Mouse (Mus musculus) limb, embryonic 15.5 days (tissue): Measurements from ENCODE around the gene Thap11. TPM values are rescaled to one million over a fixed set of nuclear protein-coding genes. Genes with fewer than 3 reads are reported as not detected.
A peak's percentile ranks its signal among the peaks of the same experiment; 100 is the strongest.
"Not testable (repeated sequence)": the region's sequence is repeated elsewhere in the genome, so short reads cannot be mapped to it uniquely, and the experiment has no call there.

ENCODE experiments used
- ATAC-seq: fragments of 200-750 bp; cut with Nextera tagmentation; 2 replicates; pipeline ENCODE4 v1.8.0; 2017; ENCODE audit warnings: low read depth, moderate TSS enrichment; ENCODE audit not compliant: insufficient number of reproducible peaks, low FRiP score, low TSS enrichment
- H3K27ac ChIP-seq: fragments of 300-500 bp; sonication (generic); 2 replicates; pipeline ENCODE4 v1.5.1; 2015; ENCODE audit warnings: moderate library complexity, mild to moderate bottlenecking, inconsistent platforms
- H3K27me3 ChIP-seq: fragments of 300-500 bp; sonication (generic); 2 replicates; pipeline ENCODE4 v1.6.1; 2015; ENCODE audit warnings: inconsistent platforms
- H3K36me3 ChIP-seq: fragments of 300-500 bp; sonication (generic); 2 replicates; pipeline ENCODE4 v1.6.1; 2015; ENCODE audit warnings: inconsistent platforms
- H3K4me1 ChIP-seq: fragments of 300-500 bp; sonication (generic); 2 replicates; pipeline ENCODE4 v1.6.1; 2015; ENCODE audit warnings: inconsistent platforms
- H3K4me2 ChIP-seq: fragments of 300-500 bp; sonication (generic); 2 replicates; pipeline ENCODE4 v1.6.1; 2015; ENCODE audit warnings: mild to moderate bottlenecking, inconsistent platforms
- H3K4me3 ChIP-seq: fragments of 300-500 bp; sonication (generic); 2 replicates; pipeline ENCODE4 v1.5.1; 2015; ENCODE audit warnings: mild to moderate bottlenecking, inconsistent platforms
- H3K9ac ChIP-seq: fragments of 300-500 bp; sonication (generic); 2 replicates; pipeline ENCODE4 v1.6.1; 2015; ENCODE audit warnings: inconsistent platforms
- H3K9me3 ChIP-seq: fragments of 300-500 bp; sonication (generic); 2 replicates; pipeline ENCODE4 v1.6.1; 2016; ENCODE audit warnings: inconsistent platforms
- WGBS: fragments of 180-500 bp; shearing (Covaris S2); methylation state at CpG from one replicate; pipeline ENCODE4 v1.1.7; 2015; 5-methylcytosine and 5-hydroxymethylcytosine counted together
- polyA plus RNA-seq: library from polyadenylated mRNA; unstranded; fragments of >200 nt; fragmentation: Nextera tagmentation; extraction: Ambion mirVana; gene quantifications from 2 replicates; pipeline ENCODE4 v1.2.1, GENCODE M21; 2015

Thap11 gene
- polyA plus RNA-seq, 1 experiment from 2014 or later, result 73.0 TPM

DNA sequence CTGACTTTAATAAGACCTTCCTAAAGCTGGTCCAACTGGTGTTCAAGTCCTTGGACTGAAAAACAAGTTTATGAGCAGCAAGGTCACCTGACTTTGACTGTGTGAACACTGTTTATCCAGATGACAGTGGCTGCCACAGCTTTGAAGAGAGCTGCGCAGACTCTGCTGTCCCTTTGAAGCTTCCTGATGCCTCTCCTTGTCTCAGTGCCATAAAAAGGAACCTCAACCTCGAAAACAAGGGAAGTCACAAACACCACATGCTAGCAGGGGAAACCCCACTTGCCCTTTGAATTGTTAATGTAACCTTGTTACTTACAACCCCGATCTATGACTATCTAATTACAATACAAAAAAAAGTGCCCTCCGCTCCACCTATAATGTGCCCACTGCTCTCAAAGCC is 29.4 kb upstream of the Thap11 start:
- ATAC-seq, result no peak

DNA sequence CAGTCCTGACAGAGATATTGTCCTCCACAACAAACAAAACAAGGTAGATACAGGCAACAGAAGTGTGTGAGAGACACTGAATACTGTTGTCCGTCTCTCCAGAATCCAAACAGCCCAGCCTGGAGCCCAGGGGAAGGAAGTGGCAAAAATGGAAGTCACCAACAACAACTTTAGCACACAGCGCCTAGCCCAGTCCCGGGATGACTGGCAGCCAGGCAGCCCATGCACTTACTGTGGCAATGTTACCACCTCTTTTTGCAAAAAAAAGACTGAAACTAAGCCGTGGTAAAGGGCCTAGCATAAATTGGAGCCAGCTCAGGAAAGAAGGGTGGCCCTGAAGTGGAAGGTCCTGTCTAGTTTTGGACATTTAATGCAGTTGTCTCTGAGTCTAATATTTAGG is 28.6 kb upstream of the Thap11 start:
- peaks cover 27% of the 10 kb centered on the region for H3K36me3 ChIP-seq
- no peaks in the 10 kb centered on the region for H3K9me3 ChIP-seq
- WGBS, result 3% methylated on average over 4 of the region's 4 CpGs
- ATAC-seq, result no peak
- peak overlapping the region; percentile 81 for H3K9ac ChIP-seq
- peak overlapping the region; percentile 81 for H3K4me3 ChIP-seq
- H3K27me3 ChIP-seq, result no peaks in the 10 kb centered on the region
- peak overlapping the region; percentile 71 for H3K27ac ChIP-seq
- H3K4me1 ChIP-seq, result peaks cover 20% of the 10 kb centered on the region
- H3K4me2 ChIP-seq, result peak overlapping the region; percentile 72

More for the DNA sequence above, 29.4 kb upstream of the Thap11 start:
- peaks cover 36% of the 10 kb centered on the region for H3K36me3 ChIP-seq
- H3K9me3 ChIP-seq, result no peaks in the 10 kb centered on the region
- peak overlapping the region; percentile 81 for H3K4me3 ChIP-seq
- WGBS, result 69% methylated on average over 4 of the region's 4 CpGs
- no peaks in the 10 kb centered on the region for H3K27me3 ChIP-seq
- peak overlapping the region; percentile 72 for H3K4me2 ChIP-seq
- peaks cover 20% of the 10 kb centered on the region for H3K4me1 ChIP-seq
- no peak overlapping the region for H3K27ac ChIP-seq
- H3K9ac ChIP-seq, result no peak overlapping the region

DNA sequence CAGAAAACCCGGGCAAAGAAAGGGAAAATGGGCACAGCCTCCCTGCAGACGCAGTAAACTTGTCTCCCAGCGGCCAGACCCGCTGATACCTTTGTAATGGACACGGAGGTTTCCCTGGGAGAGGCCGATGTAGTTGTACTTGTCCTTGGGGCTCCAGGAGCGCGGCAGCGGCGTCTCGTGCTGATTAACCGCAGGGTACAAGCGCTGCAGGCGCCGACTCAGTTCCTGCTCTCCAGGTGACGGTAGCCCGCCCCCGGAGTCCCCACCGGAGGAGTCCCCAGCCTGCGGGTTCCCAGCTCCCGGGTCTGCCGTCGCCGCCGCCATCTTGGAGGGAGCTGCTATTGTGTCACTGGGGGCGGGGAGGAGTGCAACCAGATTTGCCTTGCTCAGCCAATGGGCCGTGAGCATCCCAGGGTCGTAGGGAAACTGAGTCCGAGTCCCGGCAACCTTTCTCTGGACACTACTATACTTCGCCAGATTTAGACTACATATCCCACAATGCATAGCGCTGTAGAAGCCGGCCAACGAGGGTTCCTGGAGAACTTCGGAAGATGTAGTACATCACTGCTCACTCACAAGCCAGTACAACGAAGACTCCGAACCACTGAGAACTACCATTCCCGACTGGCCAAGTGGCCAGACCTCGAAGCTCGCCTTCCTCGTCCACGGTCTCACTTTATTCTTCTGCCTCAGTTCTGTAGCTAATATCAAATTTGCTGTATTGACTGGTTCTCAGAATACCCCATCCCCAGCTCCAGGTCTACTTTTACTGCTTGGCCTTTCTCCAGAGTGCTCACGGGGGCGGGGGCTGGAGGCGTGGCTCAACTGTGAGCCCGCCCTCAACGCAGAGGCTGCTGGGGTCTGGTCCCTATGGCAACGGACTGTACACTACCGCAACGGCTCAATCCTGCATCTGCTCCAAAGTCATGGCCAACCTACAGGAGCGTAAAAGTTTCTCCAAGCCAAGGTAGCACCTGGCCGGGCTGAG is 27.8 kb upstream of the Thap11 start, which contains the start of the genes Ranbp10 and Tsnaxip1:
Ranbp10 (minus strand) TSS at position 490 of the 988 bp plus-strand sequence.
Tsnaxip1 (plus strand) TSS at position 871 of the 988 bp plus-strand sequence.
- peak within 1 kb of the TSS; percentile 80 for H3K27ac ChIP-seq
- H3K9ac ChIP-seq, result peak within 1 kb of the TSS; percentile 81
- peak within 1 kb of the TSS; percentile 81 for H3K4me3 ChIP-seq
- ATAC-seq, result peak; percentile 99
- H3K27me3 ChIP-seq, result no peaks in the 10 kb centered on the region
- under 1% methylated on average over 52 of the region's 52 CpGs for WGBS
- no peaks in the 10 kb centered on the region for H3K9me3 ChIP-seq
- H3K36me3 ChIP-seq, result peaks cover 21% of the 10 kb centered on the region
- peak within 1 kb of the TSS; percentile 72 for H3K4me2 ChIP-seq
- H3K4me1 ChIP-seq, result peaks cover 20% of the 10 kb centered on the region

DNA sequence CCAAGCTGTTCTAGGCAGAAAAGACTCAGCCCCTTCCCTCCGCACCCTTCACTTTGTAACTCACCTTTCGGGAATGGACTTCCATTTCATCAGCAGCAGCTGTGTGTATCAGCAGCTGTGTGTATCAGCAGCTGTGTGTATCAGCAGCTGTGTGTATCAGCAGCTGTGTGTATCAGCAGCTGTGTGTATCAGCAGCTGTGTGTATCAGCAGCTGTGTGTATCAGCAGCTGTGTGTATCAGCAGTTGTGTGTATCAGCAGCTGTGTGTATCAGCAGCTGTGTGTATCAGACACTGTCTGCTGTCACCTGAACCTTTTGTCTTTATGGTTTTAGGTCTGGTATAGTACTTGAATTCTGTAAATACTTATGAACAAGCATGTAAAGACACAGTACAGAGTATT is 21.2 kb upstream of the Thap11 start:
- not testable (repeated sequence) for H3K4me2 ChIP-seq, H3K27ac ChIP-seq, H3K9me3 ChIP-seq, ATAC-seq, H3K4me1 ChIP-seq, H3K27me3 ChIP-seq, H3K36me3 ChIP-seq, H3K9ac ChIP-seq, H3K4me3 ChIP-seq
- 83% methylated on average over 2 of the region's 2 CpGs for WGBS

DNA sequence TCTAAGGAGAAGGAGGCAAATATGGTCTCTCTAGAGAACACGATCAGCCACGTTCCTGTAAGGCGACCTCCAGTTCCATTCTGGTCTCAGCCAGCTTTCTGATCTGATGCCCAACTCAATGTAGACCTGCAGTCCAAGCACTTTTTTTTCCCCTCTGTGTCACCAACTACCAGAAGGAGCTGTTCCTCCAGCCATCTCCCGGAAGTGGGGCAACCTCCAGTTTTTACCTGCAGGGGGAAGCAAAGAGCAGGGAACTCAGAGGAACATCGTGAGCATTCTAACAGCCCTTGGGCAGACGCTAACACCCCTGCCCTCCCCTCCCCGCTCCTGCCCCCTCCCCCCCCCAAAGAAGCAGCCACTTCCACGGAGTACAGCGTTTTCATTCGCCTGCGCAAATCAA is 19.6 kb upstream of the Thap11 start:
- Histone ChIP-seq H3K9me3 (no peaks in the 10 kb centered on the region), H3K27ac (no peak overlapping the region), H3K36me3 (no peaks in the 10 kb centered on the region), H3K4me3 (no peak overlapping the region), H3K27me3 (no peaks in the 10 kb centered on the region), H3K9ac (no peak overlapping the region), H3K4me1 (no peaks in the 10 kb centered on the region), H3K4me2 (no peak overlapping the region)
- 22% methylated on average over 11 of the region's 11 CpGs for WGBS
- no peak for ATAC-seq

DNA sequence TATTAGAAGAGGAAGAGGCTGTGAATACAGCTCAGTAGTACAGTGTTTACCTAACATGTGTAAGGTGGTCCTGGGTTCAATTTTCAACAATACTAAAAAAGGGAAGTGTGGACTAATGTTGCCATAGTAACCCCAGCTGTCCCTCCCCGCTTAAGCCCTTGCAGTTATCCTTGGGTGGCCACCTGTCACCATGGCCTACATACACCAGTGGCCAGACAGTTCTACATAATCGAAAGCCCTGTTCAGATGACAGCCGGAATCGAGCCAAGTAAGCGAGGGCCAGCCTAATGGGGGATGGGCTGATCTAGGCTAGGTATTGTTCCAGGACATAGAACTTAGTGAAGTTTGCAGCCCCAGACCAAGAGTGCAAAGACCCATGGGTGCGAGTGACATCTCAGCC is 17.9 kb upstream of the Thap11 start:
- no peaks in the 10 kb centered on the region for H3K9me3 ChIP-seq
- no peaks in the 10 kb centered on the region for H3K27me3 ChIP-seq
- H3K27ac ChIP-seq, result no peak overlapping the region
- H3K9ac ChIP-seq, result no peak overlapping the region
- 82% methylated on average over 6 of the region's 6 CpGs for WGBS
- H3K4me1 ChIP-seq, result no peaks in the 10 kb centered on the region
- H3K4me2 ChIP-seq, result no peak overlapping the region
- no peak overlapping the region for H3K4me3 ChIP-seq
- ATAC-seq, result no peak
- 0 out of 2 replicates have a peak, but pooled peaks cover 8% of the 10 kb centered on the region for H3K36me3 ChIP-seq

DNA sequence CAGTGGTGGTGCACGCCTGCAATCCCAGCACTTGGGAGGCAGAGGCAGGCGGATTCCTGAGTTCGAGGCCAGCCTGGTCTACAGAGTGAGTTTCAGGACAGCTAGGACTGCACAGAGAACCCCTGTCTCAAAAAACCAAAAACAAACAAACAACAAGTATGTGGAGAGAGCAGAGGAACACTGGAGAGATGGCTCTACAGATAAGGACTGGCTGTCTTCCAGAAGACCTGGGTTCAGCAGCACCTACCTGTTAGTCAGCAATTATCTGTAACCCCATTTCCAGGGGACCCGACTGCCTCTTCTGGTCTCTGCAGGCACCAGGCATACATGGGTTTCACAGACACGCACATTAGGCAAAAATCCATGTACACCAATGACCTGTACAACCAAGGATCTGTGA is 15.7 kb upstream of the Thap11 start:
- 87% methylated on average over 5 of the region's 5 CpGs for WGBS
- Histone ChIP-seq H3K27ac (no peak overlapping the region), H3K4me1 (no peaks in the 10 kb centered on the region), H3K27me3 (no peaks in the 10 kb centered on the region), H3K4me2 (no peak overlapping the region), H3K9me3 (no peaks in the 10 kb centered on the region), H3K4me3 (no peak overlapping the region), H3K9ac (no peak overlapping the region), H3K36me3 (peaks cover 16% of the 10 kb centered on the region)
- no peak for ATAC-seq

DNA sequence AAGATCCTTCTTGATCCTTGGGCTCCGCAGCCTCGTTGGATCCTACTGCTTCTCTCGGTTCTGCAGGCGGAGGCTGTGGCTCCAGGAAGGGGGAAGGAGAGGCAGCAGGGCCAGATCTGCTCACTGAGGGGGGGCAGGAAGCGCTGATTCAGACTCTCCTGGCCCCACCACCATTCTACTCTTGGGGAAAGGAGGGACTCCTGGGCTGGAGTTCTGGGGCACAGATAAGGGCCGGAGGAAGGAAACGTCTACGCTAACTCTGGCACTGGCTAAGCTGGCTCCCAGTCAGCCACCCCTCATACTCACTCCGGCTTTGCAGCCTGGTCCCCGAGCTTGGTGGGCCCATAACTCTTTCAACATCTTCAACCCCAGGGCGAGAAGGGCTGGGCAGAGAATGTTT is 8.3 kb upstream of the Thap11 start:
- Histone ChIP-seq H3K4me2 (no peak overlapping the region), H3K27me3 (no peaks in the 10 kb centered on the region), H3K36me3 (peaks cover 63% of the 10 kb centered on the region), H3K4me3 (no peak overlapping the region), H3K9me3 (no peaks in the 10 kb centered on the region), H3K27ac (no peak overlapping the region), H3K4me1 (peaks cover 7% of the 10 kb centered on the region), H3K9ac (no peak overlapping the region)
- WGBS, result 88% methylated on average over 11 of the region's 11 CpGs
- no peak for ATAC-seq

DNA sequence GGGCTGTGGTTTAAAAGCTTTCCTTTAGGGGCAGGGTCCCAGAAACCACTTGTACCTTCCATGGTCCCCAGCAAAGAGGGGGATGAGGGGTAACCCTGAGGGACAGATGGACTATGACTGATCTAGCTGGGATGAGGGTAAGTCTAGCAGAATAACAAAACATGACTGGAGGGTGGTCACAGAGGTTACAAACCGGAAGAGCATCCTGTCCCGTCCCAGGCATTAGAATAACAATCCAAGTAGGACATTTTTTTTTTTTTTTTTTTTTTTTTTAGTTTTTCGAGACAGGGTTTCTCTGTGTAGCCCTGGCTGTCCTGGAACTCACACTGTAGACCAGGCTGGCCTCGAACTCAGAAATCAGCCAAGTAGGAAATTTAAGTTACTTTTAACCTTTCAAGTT is 4.9 kb upstream of the Thap11 start:
- 79% methylated on average over 4 of the region's 4 CpGs for WGBS
- no peak overlapping the region for H3K27ac ChIP-seq
- no peaks in the 10 kb centered on the region for H3K9me3 ChIP-seq
- no peaks in the 10 kb centered on the region for H3K27me3 ChIP-seq
- H3K4me3 ChIP-seq, result no peak overlapping the region
- peaks cover 12% of the 10 kb centered on the region for H3K4me1 ChIP-seq
- H3K9ac ChIP-seq, result no peak overlapping the region
- ATAC-seq, result no peak
- no peak overlapping the region for H3K4me2 ChIP-seq
- H3K36me3 ChIP-seq, result peaks cover 47% of the 10 kb centered on the region

DNA sequence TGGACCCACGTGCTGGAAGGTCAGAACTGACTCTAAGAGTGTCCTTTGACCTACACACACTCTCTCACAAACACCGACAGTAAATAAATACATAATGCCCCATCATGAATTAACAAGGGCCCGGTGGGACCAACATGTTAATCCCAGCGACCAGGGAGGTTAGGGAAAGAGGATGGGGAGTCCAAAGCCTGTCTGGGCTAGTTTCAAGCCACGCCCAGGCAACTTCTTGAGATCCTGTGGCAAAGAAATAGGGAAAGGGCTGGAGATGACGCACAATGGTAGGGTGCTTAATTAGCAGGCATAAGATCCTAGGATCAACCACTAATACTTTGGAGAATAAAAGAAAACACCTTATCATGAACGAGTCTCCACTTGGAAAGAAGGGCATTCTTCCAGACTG is 4.3 kb upstream of the Thap11 start:
- no peak overlapping the region for H3K9ac ChIP-seq
- 73% methylated on average over 7 of the region's 7 CpGs for WGBS

DNA sequence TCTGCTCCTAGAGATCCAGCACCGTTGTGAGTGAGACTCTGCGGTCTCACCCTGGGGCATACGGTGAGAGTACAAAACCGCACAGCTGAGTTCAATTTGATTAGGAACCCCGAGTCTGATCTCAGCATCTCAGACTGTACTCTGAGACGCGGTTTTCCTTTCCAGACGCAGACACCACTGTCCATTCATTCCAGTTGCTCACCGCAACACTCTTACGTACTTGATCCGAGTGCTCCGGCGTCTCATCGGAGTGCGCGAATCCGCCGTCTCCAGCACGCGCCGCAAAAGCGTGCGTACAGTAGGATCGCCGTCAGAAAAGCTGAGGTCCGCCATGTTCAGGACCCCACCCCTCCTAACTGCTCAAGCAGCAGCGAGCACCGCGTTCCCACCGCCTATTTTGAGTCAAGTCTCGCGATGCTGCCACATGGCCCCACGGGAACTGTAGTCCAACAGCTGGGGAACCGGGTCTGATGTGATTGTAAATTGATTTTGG is 3.2 kb upstream of the Thap11 start:
- Histone ChIP-seq H3K4me1 (peaks cover 26% of the 10 kb centered on the region), H3K9me3 (no peaks in the 10 kb centered on the region), H3K9ac (peak overlapping the region; percentile 75), H3K27me3 (no peaks in the 10 kb centered on the region), H3K4me2 (peak overlapping the region; percentile 46), H3K27ac (peak overlapping the region; percentile 87), H3K4me3 (peak overlapping the region; percentile 76), H3K36me3 (peaks cover 30% of the 10 kb centered on the region)
- ATAC-seq, result peak; percentile 81
- WGBS, result under 1% methylated on average over 34 of the region's 34 CpGs

More for the DNA sequence above, 4.3 kb upstream of the Thap11 start:
- no peak for ATAC-seq
- no peaks in the 10 kb centered on the region for H3K9me3 ChIP-seq
- peaks cover 41% of the 10 kb centered on the region for H3K36me3 ChIP-seq
- H3K27ac ChIP-seq, result no peak overlapping the region
- H3K4me3 ChIP-seq, result peak overlapping the region; percentile 7
- H3K4me1 ChIP-seq, result peaks cover 15% of the 10 kb centered on the region
- H3K4me2 ChIP-seq, result peak overlapping the region; percentile 35
- H3K27me3 ChIP-seq, result no peaks in the 10 kb centered on the region

DNA sequence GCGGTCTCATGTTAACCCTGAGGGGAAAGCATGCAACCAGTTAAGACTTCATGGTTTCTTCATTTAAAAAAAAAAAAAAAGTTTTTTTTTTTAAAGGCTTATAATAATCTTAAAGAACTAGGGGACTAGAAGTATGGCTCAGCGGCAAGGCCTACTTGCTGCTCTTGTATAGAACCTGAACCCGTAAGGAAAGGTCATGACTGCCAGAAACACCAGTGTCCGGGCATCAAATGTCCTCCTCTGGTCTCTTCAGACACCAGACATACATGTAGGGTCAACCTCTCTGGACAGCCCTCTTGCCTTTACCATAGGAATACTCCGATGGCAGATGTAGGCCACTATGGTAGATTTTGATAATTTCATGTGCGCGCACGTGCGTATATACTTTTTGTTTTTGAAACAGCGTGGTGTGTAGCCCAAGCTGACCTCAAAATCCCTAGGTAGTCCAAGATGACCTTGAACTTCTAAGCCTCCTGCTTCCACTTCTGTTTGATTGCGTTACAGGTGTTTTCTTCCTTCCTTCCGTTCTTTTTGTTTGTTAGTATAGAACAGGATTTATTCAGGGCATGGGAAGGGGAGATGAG is 2.7 kb upstream of the Thap11 start:
- Histone ChIP-seq H3K4me2 (peak overlapping the region; percentile 46), H3K4me1 (peaks cover 31% of the 10 kb centered on the region), H3K9ac (no peak overlapping the region), H3K9me3 (no peaks in the 10 kb centered on the region), H3K36me3 (peaks cover 25% of the 10 kb centered on the region), H3K27me3 (no peaks in the 10 kb centered on the region), H3K27ac (peak overlapping the region; percentile 87; the same call in 1 of the 2 replicates), H3K4me3 (peak overlapping the region; percentile 76)
- ATAC-seq, result no peak
- WGBS, result 82% methylated on average over 12 of the region's 12 CpGs
